Mouse (Mus musculus) spleen, adult 12 weeks (tissue): ENCODE results near the gene Limk2.

ENCODE experiments used
- DNase-seq: peaks from one replicate; pipeline ENCODE4 v3.0.0; 2022; ENCODE audit warnings: low spot score

The Limk2 gene

GRCm38 (mm10) chr11:3408997-3409732, at the start of gene Limk2:
Gene Limk2 (minus strand): TSS chr11:3409189.
- peak; percentile 87 for DNase-seq

GRCm38 (mm10) chr11:3458428-3459104, 49.6 kb upstream of the Limk2 start:
- DNase-seq: no peak

- peak; percentile 13 for DNase-seq
Observed at GRCm38 (mm10) chr11:3456354-3456753, 47.4 kb upstream of the Limk2 start.

GRCm38 (mm10) chr11:3454506-3454905, 45.5 kb upstream of the Limk2 start:
- no peak for DNase-seq

- no peak for DNase-seq
Observed at GRCm38 (mm10) chr11:3453467-3453866, 44.5 kb upstream of the Limk2 start.

- no peak for DNase-seq
Observed at GRCm38 (mm10) chr11:3452769-3453168, 43.8 kb upstream of the Limk2 start.

- peak; percentile 86 for DNase-seq
Observed at GRCm38 (mm10) chr11:3452167-3452639, 43.2 kb upstream of the Limk2 start, which contains the start of gene Rnf185. Gene Rnf185 (minus strand): TSS chr11:3452363.

GRCm38 (mm10) chr11:3451701-3452163, 42.7 kb upstream of the Limk2 start:
- DNase-seq: no peak

- no peak for DNase-seq
Observed at GRCm38 (mm10) chr11:3444875-3445274, 35.9 kb upstream of the Limk2 start.

- no peak for DNase-seq
Observed at GRCm38 (mm10) chr11:3443091-3443490, 34.1 kb upstream of the Limk2 start.

GRCm38 (mm10) chr11:3442677-3443076, 33.7 kb upstream of the Limk2 start:
- no peak for DNase-seq

- DNase-seq: no peak
Observed at GRCm38 (mm10) chr11:3441696-3442443, 32.9 kb upstream of the Limk2 start.

- DNase-seq: no peak
Observed at GRCm38 (mm10) chr11:3437621-3438020, 28.6 kb upstream of the Limk2 start.

- DNase-seq: no peak
Observed at GRCm38 (mm10) chr11:3433809-3434208, 24.8 kb upstream of the Limk2 start.

GRCm38 (mm10) chr11:3431976-3432603, 23.1 kb upstream of the Limk2 start:
- DNase-seq: no peak

GRCm38 (mm10) chr11:3431515-3431914, 22.5 kb upstream of the Limk2 start:
- DNase-seq: no peak

GRCm38 (mm10) chr11:3428632-3429031, 19.6 kb upstream of the Limk2 start:
- DNase-seq: no peak

GRCm38 (mm10) chr11:3427697-3428230, 18.8 kb upstream of the Limk2 start:
- DNase-seq: no peak

GRCm38 (mm10) chr11:3422242-3422641, 13.3 kb upstream of the Limk2 start:
- DNase-seq: no peak

- no peak for DNase-seq
Observed at GRCm38 (mm10) chr11:3418741-3419140, 9.8 kb upstream of the Limk2 start.

GRCm38 (mm10) chr11:3417795-3418194, 8.8 kb upstream of the Limk2 start:
- DNase-seq: no peak

- DNase-seq: no peak
Observed at GRCm38 (mm10) chr11:3416399-3416798, 7.4 kb upstream of the Limk2 start.
